Mouse (Mus musculus) thymus, postnatal 4 days (tissue): Measurements from ENCODE around the gene Rgl1.

Experiments used
- DNase-seq: peaks from one replicate; pipeline ENCODE4 v3.0.0; 2021

The Rgl1 gene

DNA sequence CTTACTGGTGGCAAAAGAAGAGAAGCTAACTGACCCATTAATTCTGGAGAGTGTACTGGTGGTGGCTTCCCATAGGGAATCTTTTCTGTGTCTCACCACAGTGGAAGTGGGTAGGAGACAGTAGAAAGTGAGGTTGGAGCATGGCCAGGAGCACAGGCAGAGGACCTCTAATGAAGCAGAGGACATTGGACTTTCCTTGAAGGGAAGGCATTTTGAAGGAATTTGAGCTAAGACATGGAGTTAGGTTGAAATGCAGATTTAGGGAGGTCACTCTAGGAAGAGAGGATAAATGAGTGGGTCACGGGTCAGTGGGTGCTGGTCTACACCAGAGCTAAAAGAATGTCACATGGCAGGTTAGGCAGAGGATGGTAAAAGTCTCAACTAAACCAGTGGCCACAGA, 275.3 kb downstream of the Rgl1 start:
- no peak for DNase-seq

GRCm38 (mm10) chr1:152476126-152476525, 290.0 kb downstream of the Rgl1 start:
- no peak for DNase-seq

DNA sequence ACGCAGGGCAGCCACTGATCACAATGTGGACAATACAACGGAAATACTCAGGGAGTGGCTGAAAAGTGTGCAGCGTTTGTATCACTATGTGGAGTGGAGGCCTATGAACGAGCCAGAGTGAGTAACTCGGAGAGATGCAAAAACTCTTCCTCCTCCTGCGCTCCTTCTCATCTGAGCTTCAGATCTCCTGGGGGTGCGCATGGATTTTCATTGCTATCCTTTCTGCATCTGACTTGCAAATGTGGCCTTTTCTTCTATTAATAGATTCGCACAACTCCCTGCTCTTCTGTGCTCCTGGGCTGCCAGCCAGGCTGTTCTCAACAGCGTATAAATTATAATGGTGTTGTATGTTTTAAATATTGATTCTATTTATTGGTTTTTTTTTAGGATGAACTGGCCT, 297.7 kb downstream of the Rgl1 start:
- no peak for DNase-seq
